Mouse (Mus musculus): Measurements from ENCODE around the gene Acmsd. TPM values are rescaled to one million over a fixed set of nuclear protein-coding genes. Genes with fewer than 3 reads are reported as not detected.

Gene Acmsd
- total RNA-seq, 1 experiment from 2014 or later: not detected

- no peak for DNase-seq
These were observed 46.0 kb downstream of the Acmsd start for GRCm38 (mm10) chr1:127775206-127775720.

GRCm38 (mm10) chr1:127776246-127776645, 47.0 kb downstream of the Acmsd start:
- DNase-seq: no peak

- DNase-seq: no peak
These were observed 49.4 kb downstream of the Acmsd start for GRCm38 (mm10) chr1:127778611-127779010.

- DNase-seq: no peak
These were observed 50.9 kb downstream of the Acmsd start for GRCm38 (mm10) chr1:127780142-127780541.

GRCm38 (mm10) chr1:127780849-127781248, 51.6 kb downstream of the Acmsd start:
- DNase-seq: no peak

DNA sequence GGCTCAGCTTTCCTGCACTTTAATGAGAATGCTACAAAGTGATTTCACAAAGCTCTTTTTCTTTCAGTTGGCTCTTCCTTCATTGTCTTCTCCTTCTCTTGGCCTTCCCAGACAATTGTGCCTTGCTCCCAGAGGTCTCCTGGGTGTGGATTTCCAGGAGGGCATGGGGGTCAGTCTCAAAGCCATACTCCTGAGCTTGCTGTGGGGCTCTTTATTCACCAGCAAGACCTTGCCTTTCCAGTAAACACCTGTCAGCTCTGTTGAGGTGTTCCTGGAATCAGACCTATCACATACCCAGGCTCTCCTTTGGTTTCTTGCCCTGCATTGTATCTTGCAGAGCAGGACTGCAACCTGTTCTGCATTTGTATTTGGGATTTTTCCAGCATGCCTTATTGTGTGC, 54.6 kb downstream of the Acmsd start:
- no peak for DNase-seq

DNA sequence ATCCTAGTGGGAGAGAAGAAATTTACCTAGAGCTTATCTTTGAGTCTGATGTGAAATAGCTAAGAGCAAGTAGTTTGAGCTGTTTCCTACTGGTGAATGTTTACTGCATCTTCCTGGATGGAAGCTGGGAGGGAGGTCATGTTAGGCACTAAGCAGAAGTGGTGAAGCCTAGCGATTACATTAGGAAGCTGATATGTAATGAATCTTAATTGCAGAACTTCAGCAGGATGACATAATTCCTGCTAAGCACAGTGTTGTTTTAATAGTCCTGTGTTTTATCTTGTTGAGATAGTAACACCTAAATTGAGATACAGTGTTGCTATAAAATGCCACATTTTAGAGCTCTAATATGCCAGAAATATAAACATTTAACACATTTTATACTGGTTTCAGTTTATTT, 56.7 kb downstream of the Acmsd start:
- no peak for DNase-seq

DNA sequence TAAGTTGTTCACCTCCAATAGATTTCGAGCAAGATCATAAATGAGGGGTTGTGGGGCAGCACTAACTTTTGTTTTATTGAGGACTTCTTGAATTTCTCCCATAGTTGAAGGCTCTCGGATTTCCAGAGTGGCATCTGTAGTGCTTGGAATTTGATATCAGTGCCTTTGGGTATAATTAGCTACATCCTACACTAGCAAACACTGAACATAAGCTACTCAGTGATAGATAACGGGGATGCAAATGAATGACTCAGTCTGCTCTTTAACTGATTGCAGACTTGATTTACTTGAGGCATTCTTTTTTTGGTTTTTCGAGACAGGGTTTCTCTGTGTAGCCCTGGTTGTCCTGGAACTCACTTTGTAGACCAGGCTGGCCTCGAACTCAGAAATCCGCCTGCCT, 59.7 kb downstream of the Acmsd start:
- DNase-seq: no peak

DNA sequence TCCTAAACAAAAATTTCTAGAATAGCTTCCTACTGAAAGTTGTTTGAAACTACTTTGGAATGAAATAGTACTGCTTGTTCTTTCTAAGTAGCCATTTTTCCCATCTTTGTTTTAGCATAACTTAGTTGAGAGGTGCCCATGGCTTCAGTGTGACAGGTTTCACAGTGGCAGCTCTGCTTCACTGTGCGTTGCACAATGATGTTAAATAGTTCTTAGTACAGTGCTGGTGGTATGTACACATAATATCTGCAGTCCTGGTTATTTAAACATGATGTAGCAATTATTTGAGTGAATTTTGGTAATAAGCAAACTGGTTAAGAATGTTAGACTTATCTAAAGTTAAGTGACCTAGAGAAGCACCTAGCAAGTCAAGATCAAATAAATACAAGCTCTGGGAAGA, 64.2 kb downstream of the Acmsd start:
- no peak for DNase-seq

DNA sequence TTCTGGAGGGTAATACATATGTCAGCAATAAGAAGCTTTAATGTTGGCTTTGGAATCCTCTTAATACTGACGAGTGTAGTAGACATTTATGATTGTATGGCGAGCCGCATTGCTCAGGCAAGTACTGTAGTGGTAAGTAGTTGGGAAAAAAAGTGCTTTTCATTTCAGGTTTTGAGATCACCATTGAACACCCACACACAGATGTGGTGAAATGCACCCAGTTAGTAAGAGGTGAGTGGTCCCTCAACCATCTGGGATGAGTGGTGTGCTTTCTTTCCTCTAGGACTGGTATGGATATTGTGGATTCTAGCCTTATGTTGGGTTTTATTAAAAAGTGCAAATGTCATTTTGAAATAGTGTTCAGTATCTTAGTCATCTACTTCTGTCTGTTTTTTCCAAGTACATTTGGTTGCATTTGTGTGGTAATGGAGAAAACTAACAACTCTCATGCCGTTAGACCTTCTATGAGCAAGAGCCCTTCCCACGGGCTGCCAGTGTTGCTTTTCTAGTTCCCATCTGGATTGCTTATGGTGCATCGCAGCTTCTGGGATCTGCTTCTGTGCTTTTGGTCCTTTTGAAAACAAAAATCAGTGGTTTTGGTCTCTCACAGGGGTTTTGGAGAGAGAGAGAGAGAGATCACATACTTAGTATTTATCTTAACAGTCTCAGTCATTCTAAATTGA, 66.0 kb downstream of the Acmsd start:
- DNase-seq: no peak

DNA sequence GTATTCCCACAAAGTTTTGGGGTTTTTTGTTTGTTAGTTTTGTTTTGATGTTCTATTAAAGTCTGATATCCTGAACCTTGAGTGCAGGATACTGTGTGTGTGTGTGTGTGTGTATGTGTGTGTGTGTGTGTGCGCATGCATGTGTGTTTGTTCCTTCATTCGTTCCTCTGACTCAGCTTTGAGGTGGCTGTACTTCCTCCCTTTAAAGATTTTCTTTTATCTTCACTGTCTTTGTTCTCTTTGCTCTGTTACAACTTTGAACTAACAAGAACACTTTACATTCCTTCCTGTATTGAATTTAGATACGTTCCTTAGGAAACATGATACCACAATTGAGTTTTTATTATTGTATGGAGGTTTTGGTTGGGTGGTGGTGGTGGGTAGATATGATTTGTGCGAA, 67.1 kb downstream of the Acmsd start:
- DNase-seq: no peak

- DNase-seq: no peak
These were observed 67.5 kb downstream of the Acmsd start for GRCm38 (mm10) chr1:127796752-127797151.

DNA sequence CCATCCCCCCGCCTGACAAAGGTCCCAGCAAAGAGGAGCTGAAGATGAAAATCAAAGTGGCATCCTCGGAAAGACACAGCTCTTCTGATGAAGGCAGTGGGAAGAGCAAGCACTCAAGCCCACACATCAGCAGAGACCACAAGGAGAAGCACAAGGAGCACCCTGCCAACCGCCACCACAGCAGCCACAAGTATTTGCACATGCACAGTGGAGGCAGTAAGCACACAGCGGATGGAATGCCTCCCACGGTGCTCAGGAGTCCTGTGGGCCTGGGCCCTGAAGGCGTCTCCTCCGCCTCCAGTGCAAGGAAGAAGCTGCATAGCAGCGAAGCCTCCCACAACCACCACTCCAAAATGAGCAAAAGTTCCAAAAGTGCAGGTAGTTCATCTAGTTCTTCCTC, 73.7 kb downstream of the Acmsd start:
- DNase-seq: no peak

DNA sequence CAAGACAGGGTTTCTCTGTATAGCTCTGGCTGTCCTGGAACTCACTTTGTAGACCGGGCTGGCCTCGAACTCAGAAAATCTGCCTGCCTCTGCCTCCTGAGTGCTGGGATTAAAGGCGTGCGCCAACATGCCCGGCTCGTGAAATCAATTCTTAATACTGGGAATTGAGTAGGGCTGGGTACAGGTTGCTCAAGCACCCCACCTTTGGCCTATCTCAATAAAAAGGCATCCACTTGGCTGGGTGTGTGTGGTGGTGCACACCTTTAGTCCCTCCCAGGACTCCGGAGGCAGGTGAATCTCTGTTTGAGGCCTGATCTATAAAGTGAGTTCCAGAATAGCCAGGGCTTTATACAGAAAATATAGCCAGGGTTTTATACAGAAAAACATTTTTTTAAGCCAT, 79.5 kb downstream of the Acmsd start:
- no peak for DNase-seq

GRCm38 (mm10) chr1:127812929-127813328, 83.7 kb downstream of the Acmsd start:
- DNase-seq: no peak

DNA sequence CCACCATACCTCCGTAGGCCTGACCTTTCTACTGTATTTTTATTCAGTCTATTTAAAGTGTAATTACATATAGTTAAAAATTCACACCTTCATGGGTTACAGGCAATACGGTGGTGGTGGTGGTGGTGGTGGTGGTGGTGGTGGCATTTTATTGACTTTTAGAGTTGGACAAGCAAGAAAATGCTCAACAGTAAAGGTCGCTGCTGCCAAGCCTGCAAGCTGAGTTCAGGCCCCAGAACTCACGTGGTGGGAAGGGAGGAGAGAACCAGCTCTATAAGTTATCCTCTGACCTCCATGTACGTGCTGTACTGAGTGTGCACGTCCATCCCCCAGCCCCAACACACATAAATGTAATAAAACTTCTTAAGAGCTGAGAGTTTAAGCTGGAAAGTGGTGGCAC, 87.2 kb downstream of the Acmsd start:
- no peak for DNase-seq

Other genes with a start within 250 kb of the Acmsd start
- gene Tmem163, start 49.9 kb upstream of the Acmsd start, total RNA-seq (2021): not detected in 2 replicates
- 49.4 and 56.7 TPM in 2 replicates for gene Ccnt2, start 44.8 kb downstream of the Acmsd start, total RNA-seq (2021)
- gene Map3k19, start 125.6 kb downstream of the Acmsd start, total RNA-seq (2021): 0.15 TPM in 1 of 2 replicates, not detected in the other
- 53.7 and 53.8 TPM in 2 replicates for gene Rab3gap1, start 139.4 kb downstream of the Acmsd start, total RNA-seq (2021)

Data from adrenal gland, postnatal 25 days (tissue).